Mouse (Mus musculus): ENCODE data around the gene Tab1. TPM values are rescaled to one million over a fixed set of nuclear protein-coding genes. Genes with fewer than 3 reads are reported as not detected.

Tab1 gene
- total RNA-seq, 2 experiments from 2014 or later = 6.0 to 15.7 TPM

DNA sequence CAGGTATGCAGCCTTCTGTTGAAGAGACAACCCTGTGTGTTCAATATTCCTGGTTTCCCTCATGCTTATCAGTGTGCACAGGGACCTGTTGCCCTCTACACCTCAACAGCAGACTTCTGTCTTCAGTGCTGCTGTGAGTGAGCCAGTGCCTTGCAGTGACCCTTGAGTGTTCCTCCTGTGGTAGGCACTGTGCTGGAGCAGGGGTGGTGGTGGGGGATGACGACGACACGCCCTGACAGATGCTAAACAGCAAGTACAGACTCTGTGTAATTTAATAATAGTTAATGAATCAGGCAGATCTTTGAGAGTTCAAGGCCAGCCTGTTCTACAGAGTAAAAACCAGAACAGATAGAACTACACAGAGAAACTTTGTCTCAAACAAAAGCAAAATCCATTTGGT is 3.7 kb downstream of the Tab1 start:
- ATAC-seq (replicated peaks; ENCODE audit: poor library complexity) = no peak

DNA sequence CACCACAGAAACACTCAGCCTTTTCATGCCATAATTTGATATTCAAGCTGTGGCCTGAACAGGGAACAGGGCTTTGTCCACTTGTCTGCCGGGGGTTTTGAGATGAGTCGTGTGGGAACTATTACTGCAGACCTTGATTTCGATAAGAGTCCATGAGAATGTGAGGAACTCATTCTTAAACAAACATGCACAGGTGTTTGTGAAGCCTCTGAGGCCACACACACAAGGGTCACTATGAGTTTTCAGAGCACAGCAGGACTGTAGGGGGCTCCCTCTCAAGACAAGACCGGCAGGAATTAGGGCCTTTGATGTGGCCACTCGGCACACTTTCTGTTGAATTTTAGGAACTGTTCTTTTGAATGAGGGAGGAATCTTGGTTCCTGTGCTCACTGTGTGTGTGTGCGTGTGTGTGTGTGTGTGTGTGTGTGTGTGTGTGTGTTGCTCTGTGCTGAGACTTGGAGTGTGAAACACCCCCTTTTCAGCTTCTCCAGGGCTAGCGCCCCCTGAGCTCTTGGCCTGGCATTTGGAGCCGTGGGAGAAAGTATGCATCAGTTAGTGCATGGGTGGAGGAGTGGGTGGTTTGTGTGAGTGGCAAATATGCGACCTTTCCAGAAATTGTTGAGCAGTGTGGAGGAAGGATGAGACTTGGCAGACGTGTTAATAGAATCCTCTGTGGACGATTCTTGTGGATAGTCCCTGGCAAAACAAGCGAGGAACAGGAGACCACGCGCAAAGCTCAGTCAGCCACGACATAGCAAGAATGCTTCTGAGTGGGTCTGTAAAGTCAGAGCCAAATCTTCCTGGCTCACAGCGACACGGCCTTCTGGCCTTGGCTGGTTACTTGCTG is 5.2 kb downstream of the Tab1 start:
- no peak for ATAC-seq (replicated peaks; ENCODE audit: poor library complexity)

DNA sequence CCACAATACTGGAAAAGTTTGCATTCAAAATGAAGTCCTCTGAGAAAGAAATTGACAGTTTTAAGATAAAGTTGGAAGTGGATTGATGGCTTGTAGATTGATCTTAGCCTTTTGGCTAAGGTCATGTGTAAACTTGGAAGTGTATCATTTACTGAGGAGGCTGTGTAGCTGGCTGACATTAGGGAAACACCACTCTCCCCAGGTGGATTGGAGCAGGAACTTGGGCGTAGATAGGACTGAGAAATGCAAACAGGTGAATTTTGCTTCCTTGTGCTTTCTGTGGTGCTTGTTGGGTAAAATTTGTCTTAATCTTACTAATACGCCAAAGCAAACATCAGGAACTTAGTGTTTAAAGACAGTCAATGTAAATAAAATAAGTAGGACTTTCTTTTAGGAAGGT is 7.4 kb downstream of the Tab1 start:
- no peak for ATAC-seq (replicated peaks; ENCODE audit: poor library complexity)

DNA sequence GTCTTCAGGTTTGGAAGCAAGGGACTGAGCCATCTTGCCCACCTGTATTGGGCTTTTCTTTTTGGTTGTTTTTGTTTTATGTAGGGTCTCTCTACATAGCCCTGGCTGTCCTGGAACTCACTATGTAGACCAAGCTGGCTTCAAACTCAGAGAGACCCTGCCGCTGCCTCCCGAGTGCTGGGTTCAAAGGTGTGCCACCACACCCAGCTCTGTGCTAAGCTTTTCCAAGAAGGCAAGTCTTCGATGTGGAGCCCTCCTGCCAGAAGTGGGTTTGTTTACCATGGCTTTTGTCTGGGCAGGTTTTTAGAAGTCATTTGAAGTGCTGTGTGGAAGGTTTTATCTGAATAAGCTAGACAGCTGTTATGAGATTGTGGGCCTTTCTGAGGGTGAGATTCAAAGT is 8.0 kb downstream of the Tab1 start:
- ATAC-seq (replicated peaks; ENCODE audit: poor library complexity) = no peak

DNA sequence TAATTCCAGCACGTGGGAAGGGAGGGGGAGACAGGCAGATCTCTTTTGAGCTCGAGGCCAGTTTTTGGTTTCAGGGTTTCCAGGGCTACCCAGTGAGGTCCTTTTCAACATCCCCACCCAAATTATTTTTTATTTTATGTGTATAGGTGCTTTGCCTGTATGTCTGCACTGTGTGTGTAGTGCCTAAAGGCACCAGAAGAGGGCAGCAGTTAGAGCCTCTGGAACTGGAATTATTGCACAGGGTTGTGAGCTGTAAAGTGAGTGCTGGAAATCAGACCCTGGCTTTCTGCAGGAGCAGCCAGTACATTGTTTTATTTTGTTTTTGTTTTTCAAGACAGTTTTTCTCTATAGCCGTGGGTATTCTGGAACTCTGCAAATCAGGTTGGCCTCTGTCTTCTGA is 9.2 kb downstream of the Tab1 start:
- no peak for ATAC-seq (replicated peaks; ENCODE audit: poor library complexity)

DNA sequence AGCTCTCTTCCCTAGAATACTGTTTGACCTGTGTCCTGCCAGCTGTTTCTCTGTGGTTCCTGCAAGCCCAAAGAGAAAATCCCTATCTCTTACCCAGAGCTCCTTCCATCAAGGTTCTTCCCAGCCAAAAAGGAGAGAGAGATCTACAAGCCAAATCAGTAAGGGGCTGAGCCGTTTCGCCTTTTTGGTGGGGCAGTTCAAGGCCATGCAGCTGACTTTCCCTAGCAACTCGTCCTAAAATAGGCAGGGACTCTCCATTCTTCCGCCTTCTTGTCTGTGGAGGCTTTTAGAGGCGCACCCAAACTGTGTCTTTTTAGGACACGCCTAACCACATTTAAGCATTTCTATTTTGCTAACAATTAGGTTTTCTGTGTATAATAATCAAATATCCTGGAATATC is 10.8 kb downstream of the Tab1 start:
- no peak for ATAC-seq (replicated peaks; ENCODE audit: poor library complexity)

DNA sequence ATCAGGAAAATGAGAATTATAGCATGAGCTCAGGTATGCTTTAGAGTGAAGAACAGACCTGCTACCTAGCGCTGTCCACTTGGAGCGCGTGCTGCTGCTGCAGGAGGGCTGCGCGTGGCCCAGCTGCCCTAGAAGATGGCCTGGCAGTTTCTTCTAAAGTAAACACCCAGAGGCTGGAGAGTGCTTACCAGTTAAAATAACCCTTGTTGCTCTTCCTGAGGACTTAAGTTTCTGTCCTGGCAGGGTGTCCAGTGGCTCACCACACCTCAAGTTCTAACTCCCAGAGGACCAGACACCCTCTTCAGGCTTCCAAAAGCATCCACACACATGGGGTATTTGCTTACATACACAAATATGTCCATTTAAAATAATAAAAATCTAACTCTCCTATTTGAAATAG is 12.5 kb downstream of the Tab1 start:
- no peak for ATAC-seq (replicated peaks; ENCODE audit: poor library complexity)

DNA sequence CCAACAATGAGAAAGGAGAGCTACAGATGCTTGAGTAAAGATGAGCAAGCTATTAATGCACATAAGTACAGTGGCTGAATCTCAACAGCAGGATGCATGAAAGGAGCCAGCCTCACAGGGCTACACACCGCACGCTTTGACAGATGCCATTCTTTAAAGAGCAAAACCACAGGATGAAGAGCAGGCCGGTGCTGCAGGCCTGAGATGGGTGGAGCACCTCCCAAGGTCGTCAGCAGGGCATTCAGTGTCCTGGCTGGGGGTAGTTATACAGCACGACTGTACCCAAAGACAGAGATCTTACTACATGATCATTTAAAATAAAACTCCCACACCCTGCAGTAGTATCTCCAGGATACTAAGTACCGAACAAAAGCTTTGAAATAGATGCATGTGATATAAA is 13.2 kb downstream of the Tab1 start:
- ATAC-seq (replicated peaks; ENCODE audit: poor library complexity) = 0 out of 2 replicates have a peak, but pooled peaks have one; percentile 11

DNA sequence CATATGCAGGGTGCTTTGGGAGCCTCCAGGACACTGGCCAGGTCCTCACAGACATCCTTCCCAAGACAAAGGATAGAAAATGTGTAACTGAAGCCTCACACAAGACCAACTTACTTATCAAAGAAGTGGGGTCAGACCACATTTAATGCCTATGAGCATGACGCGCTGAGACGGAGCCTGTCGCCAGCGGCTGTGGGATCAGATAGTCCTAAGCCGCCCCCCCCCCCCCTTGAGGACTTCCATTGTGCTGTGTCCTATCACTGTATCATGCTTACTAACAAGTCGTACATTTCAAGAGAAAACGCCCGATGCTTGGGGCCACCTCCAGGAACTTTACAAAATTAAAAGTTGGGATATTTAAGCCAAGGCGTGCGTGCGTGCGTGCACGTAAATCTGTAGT is 14.2 kb downstream of the Tab1 start:
- ATAC-seq (replicated peaks; ENCODE audit: poor library complexity) = peak; percentile 54

DNA sequence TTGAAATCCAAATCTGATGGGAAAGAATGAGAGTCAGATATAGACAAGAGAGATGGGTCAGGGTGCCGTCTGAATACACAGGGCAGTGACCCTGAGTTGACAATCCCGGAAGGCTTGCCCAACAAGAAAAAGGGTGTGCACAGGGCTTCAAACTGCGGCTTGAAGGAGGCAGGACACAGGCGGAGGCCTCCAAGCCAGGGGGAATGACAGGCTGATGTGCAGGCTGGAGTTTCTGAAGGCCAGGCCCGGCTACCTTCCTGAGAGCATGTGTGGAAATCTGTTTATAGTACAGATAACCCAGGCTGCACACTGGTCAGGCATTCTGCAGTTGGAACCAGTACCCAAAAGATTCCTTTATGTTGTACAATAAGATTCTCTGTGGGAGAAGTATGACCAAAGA is 14.6 kb downstream of the Tab1 start:
- no peak for ATAC-seq (replicated peaks; ENCODE audit: poor library complexity)

DNA sequence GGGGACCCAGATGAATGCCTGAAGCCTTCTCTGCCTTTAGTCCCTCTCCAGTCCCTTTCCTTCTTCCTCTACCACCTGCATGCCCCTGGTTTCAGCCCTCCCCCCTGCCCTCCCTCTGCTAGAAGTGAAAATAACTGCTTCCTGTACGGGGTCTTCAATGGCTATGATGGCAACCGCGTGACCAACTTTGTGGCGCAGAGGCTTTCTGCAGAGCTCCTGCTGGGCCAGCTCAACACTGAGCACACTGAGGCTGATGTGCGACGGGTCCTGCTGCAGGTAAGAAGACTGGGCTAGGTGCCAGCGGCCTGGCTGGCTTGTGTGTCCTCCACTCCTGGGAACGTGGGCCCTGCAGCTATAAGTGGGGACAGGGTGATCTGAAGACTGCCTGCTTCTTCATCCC is 15.6 kb downstream of the Tab1 start:
- no peak for ATAC-seq (replicated peaks; ENCODE audit: poor library complexity)

DNA sequence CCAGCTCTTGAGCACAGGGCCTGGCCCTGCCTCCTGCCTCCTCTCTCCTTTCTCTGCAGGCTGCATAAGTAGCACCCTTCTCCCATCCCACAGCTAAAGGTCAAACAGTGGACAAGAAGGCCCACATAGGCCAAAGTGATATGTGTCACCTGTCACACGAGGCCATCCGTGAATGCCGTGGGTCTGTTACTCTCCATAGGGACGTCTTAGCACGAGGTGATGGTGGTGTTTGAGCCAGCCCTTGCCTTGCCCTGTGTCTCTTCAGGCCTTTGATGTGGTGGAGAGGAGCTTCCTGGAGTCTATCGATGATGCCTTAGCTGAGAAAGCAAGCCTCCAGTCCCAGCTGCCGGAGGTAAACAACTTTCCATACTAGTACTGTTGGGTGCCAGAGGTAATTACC is 16.6 kb downstream of the Tab1 start:
- no peak for ATAC-seq (replicated peaks; ENCODE audit: poor library complexity)

DNA sequence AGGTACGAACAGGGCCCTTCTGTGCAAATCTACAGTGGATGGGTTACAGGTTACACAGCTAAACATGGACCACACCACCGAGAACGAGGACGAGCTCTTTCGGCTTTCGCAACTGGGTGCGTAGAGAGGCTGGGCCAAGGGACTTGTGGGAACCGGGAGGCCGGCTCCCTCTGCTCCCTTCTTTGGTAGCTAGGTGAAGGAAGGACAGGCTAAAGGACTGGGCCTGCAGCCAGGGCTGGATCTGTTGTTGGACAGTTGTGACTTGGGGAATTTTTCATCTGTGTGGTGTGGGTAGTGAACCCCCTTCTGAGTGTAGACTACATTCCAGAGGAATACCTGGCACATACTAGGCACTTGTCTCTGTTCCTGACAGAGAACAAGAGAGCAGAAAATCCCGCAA is 19.7 kb downstream of the Tab1 start:
- ATAC-seq (replicated peaks; ENCODE audit: poor library complexity) = no peak

DNA sequence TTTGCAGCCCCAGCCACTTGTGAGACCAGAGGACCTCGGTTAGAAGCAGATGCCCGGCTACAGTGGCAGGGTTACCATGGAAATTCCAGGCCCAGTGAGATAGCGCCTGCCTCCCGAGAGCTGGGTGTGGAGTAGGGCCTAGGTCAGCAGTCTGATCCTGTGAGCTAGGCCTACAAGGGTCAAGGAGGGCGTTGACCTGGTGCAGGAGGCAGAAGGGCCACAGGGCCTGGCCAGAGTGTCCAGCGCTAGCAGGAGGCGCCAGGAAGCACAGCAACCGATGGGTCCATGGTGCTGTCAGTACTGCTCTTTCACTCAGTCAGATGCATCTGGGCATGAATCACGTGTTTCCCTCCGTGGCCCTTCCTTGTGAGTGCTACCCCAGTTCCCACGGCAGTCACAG is 20.8 kb downstream of the Tab1 start:
- ATAC-seq (replicated peaks; ENCODE audit: poor library complexity) = no peak

DNA sequence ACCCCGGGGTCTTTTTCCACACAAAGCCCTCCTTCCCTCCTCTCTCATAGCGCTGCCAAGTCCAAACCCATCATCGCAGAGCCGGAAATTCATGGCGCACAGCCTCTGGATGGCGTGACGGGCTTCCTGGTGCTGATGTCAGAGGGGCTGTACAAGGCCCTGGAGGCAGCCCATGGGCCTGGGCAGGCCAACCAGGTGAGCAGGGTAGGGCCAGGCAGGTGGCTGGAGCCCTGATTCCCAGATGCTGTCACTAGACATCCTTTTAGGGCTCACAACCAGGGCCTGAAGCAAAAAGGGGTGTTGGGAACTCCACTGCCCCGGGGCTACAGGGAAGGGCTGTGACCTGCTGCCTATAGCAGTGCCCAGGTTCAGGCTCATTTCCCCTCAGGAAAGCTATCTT is 22.8 kb downstream of the Tab1 start:
- no peak for ATAC-seq (replicated peaks; ENCODE audit: poor library complexity)

DNA sequence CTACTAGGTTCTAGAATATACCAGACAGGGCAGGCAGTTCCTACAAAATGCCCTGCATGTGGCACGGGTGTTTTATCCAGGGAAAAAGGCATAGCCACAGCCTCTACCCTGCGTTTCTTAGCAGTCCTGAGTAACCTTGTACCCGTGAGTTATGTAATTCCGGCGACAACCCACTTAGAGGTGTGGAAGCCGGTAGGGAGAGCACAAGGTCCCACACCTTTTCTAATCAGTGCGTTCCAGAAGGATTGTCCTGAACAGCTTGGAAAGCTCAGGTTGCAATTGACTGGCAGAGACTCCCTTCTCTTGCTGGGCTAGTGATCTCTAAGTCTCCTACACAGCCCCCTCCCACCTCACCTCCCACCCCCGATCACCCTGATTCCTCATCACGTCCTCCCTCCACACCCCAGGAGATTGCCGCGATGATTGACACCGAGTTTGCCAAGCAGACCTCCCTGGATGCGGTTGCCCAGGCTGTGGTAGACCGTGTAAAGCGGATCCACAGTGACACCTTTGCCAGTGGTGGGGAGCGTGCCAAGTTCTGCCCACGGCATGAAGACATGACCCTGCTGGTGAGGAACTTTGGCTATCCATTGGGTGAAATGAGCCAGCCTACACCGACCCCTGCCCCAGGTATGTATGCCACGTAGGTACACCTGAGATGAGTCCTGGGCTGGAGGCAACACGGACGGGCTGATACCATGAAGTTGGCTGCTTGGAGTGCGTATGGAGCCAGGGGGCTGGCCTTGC is 24.4 kb downstream of the Tab1 start:
- ATAC-seq (replicated peaks; ENCODE audit: poor library complexity) = no peak

DNA sequence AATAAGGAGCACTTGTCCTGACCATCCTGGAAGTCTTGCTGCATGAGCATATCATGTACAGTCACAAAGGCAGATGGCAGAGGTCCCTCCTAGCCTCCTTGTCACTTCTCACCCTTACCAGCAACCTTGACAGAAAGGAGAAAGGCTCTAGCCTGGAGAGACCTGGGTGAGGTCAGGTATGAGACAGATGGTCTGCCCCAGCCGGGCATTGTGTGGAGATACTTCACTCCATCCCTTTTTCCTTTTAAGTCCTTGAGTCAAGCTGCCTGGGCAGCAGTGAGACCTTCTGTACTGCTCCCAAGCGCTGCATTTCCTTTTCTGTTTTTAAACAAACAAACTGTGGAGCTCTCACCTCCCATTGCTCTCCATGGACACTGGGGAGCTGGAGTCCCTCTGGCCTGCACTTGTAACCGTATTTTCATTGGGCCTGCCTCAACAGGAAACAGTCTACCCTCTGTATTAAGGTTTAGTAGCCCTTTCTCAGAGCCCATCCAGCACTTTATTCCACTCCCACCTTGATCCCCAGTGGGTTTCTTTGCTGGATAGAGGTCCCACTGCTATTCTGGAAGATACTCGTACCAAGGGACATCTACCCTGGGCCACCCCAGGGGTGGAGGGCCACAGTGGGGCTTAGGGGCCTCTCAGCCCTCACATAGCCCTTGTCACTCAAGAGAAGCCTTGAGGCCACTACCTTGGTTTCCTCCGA is 25.2 kb downstream of the Tab1 start:
- no peak for ATAC-seq (replicated peaks; ENCODE audit: poor library complexity)

DNA sequence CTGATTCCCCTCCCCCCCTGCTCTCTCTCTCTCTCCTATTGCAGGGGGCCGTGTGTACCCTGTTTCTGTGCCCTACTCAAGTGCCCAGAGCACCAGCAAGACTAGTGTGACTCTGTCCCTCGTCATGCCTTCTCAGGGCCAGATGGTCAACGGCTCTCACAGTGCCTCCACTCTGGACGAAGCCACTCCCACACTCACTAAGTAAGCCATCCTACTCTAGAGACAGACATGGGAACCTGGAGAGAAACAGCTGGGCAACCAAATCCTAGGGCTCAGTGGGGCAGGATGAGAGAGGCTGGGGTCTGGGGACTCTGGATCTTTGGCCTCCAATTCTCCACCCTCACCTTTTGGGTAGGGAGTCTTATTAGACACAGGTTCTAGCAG is 25.8 kb downstream of the Tab1 start:
- no peak for ATAC-seq (replicated peaks; ENCODE audit: poor library complexity)

DNA sequence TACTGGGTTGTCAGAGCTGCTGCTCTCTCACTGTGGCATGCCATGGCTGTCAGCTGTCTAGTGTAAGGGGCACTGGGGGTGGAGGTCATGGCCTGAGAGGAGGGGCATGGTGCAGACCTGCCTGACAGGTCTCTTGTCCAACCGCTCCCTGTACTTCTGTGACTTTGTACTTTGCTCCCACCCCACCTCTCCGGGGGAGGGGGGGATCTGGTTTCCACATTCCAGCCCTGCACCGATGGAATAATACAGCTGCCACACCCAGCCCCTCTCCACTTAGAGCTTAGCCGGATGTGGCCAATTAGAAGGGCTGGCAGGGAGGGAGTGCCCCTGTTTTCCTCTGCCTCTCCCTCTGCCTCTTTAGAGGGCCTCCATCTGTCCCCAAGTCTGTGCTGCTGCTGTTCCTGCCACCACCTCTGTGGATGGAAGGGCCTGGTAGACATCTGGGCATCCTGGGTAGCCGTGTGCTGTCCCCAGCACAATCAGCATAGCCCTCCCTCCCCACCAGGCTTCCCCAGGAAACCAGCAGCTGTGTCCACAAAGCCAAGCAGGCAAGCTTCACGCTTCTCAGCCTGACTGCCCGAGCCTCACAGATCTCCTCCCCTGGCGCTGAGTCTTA is 26.5 kb downstream of the Tab1 start:
- no peak for ATAC-seq (replicated peaks; ENCODE audit: poor library complexity)

DNA sequence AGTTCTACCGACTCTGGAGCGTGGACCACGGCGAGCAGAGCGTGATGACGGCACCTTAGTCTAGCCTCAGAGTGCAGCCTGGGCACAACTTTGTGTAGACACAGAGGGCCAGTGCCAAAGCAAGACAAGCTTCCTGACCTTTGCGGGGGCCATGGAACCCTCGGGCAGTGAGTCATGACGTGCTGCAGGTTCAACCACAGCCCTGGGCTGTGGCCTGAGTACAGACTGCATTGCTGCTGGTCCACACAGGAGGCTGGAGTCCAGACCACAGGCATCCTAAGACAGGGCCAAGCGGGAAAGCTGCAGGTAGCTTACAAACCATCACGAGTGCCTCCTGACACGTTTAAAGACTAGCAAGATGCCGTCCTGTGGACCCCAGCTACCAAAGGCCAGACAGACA is 27.3 kb downstream of the Tab1 start:
- no peak for ATAC-seq (replicated peaks; ENCODE audit: poor library complexity)

DNA sequence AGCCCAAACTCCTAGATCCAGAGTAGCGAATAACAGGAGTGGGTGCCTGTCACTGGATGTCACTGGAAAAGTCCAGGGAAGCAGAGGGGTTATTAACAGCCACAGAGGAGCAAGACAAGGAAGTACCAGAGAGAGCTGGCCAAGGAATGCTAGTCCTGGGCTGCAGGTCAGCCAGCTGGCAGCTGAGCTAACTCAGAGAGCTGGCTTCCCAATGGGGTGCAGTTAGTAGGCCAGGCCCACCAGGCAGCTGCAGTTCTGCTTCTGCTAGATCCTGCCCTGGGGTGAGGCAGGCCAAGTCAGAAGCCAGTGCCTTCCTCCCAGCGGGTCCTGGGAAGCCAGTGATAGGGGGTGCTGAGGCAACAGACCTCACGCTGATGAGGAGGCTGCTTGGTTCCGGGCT is 27.8 kb downstream of the Tab1 start:
- ATAC-seq (replicated peaks; ENCODE audit: poor library complexity) = no peak
